Mouse (Mus musculus): ENCODE data around the gene Tmem8b.

Gene Tmem8b

DNA sequence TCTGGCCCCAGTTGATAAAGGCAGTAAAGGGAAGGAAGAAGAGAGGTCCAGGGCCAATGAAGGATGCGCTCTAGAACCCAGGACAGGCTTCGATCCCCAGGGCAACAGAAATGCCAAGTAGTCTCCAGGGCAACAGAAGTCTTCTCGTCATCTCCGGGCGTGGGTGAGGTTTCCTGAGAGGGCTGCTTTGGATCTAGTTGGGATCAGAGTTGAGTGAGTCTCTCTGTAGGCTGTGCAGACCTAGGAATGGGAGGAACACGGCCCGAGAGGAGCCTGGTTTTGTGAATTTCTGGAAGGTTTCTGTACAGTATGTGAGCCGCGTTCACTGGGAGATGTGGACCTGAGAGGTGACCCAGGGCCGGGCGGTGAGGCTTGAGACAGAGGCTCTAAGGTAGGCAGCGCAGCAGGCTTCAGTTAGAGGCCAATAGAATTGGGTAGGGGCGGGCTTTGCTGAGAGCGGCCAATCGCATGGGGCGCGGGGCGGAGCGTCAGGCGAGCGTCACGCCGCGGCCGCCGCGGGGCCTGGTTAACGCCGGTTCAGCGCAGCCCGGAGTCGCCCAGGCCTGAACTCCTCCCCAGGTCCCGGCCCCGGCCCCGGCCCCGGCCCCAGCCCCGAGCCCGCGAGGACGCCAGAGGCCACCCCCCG is at the start of gene Tmem8b, which contains the start of gene Fam221b:
Gene Tmem8b (plus strand): TSS at position 190 of the 646 bp plus-strand sequence.
Gene Fam221b (minus strand): TSS at position 364 of the 646 bp plus-strand sequence.
- DNase-seq (ENCODE audit: low spot score): peak; percentile 93

DNA sequence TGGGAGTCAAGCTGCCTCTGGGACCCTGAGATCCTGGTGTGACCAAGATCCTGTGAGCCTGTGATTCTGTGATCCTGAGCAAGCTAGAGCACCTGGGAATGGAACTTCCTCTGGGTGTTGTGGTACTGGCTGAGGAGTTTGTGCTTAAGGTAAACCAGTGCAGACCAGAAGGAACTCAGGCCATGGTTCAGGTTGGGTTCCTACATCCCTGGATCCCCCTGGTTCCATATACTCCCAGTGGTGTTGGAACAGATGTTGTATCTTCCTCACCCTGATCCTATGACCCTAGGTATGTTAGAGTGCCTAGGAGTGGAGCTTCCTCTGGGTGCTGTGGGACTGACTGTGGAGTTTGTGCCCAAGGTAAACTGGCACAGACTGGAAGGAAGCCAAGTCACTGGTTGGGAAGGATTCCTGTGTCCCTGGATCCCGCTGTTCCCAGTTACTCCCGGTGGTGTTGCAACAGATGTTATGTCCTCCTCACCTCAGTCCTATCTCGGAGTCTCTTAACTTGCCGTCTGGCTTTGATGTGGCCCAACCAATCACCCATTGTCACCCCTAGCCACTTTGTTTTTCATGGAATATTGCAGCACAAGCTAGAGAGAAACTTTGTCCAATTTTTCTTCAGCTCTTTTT is 48.5 kb upstream of the Tmem8b start:
- no peak for DNase-seq (ENCODE audit: low spot score)

DNA sequence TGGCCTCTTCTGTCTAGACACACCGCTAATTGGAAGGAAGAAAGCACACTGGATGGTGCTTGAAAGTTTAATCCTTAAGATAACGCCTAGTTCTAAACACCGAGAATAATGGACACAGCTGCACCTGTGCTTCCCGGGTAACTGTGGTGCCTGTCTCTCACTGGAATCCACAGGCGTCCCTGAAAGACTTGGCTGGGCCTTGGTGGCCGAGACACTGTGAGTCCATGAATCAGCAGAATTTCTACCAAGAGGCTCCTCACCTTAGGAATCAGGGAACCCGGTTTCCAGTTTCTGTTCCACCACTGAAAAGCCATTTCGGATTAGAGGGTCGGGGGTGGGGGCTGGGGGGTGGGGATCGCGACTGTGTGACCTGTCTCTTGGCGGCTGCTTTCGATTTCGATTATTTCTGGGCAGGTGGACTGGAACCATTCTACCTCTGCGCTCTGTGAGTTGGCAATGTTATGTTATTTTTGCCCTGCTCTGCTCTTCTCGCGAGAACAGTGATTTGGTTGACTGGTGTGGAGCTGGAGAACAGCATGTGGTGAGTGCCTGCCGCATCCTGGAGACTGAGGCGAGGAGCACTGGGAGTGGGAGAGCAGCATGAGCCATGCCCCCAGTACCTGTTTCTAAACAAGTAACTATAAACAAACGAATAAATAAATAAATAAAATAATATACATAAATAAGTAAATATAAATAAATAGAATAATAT is 39.5 kb upstream of the Tmem8b start:
- no peak for DNase-seq (ENCODE audit: low spot score)

DNA sequence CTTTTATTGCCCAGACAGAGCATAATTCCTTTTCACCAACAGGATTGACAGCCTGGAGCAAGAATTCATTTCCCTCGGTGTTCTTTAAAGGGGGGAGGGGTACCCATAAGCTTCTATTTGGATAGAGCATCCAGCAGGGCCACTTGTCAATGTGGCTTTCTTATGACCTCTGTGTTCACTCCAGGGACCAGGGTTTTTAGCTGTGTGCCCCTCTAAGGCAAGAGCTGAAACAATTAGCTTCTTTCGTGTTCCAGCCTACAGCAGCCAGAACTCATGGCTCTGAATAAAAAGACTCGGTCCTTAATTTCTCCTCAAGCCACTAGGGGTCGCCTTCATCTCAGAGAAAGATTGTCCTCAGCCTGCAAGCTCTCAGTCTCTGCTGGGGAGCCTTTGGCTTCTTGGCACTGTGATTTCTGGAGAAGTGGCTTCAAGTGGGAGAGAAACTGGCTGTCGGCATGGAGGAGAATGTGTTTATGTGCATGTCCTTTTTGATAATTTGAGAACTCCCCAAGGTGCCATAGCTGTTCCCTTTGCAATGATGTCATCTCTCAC is 38.7 kb upstream of the Tmem8b start:
- DNase-seq (ENCODE audit: low spot score): peak; percentile 90

DNA sequence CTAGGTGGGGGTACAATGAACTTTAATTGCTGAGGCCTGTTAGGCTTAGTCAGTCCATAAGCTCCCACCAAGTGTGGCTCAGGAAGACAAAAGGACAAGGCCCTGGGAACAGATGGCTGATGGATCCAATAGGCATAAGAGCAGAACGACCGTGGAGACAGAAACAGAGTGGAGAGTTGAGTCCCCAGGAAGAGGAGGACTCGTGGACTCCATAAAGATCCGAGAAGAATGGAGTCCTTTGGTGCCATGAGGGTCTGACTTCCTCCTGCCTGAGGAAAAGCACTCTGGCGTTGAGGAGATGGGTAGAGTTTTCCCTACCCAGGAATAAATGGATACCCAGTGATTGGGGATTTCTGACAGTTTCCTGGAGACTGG is 38.1 kb upstream of the Tmem8b start:
- DNase-seq (ENCODE audit: low spot score): no peak

DNA sequence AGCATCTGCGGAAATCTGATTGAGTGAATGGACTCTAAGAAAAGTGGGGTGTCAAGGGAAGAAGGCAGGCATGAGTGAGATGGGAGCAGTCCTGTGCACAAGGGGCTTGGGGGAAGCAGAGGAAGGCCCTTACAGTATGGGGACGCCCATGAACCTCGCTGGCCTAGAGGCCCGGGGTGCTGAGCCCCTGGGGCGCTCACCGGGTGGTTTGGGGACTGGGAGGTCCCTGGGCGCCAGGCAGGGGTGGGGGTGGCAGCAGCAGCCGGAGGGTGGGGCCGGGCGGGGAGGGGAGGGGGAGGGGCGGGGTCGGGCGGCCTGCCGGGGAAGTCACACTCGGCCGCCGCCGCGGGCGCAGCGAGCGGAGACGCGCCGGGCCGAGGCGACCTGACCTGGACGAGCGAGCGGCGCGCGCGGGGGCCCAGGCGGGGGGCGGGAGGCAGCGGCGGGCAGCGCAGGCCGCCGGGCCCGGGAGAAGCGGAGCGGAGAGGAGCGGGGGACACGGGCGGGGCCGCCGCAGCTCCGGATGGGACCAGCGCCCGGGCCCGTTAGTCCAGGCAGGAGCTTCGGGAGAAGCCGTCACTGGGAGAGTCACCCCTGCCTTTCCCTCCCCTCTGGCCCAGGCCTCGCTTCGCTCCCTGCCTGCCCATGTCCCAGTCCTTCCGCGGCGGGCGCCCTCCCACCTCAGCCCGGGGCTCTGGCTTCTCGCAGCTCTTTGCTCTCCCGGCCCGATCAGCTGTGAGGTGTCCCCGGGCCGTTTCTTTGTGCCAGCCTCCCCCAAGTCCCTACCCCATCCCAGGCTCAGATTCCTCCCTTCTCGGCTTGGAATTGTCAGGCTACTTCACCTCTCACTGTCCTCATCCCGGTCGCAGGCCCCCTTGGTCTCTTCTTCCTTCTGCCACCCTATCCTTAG is 37.5 kb upstream of the Tmem8b start, which contains the start of gene Npr2:
Gene Npr2 (plus strand): TSS at position 890 of the 910 bp plus-strand sequence.
- peak; percentile 29 for DNase-seq (ENCODE audit: low spot score)

DNA sequence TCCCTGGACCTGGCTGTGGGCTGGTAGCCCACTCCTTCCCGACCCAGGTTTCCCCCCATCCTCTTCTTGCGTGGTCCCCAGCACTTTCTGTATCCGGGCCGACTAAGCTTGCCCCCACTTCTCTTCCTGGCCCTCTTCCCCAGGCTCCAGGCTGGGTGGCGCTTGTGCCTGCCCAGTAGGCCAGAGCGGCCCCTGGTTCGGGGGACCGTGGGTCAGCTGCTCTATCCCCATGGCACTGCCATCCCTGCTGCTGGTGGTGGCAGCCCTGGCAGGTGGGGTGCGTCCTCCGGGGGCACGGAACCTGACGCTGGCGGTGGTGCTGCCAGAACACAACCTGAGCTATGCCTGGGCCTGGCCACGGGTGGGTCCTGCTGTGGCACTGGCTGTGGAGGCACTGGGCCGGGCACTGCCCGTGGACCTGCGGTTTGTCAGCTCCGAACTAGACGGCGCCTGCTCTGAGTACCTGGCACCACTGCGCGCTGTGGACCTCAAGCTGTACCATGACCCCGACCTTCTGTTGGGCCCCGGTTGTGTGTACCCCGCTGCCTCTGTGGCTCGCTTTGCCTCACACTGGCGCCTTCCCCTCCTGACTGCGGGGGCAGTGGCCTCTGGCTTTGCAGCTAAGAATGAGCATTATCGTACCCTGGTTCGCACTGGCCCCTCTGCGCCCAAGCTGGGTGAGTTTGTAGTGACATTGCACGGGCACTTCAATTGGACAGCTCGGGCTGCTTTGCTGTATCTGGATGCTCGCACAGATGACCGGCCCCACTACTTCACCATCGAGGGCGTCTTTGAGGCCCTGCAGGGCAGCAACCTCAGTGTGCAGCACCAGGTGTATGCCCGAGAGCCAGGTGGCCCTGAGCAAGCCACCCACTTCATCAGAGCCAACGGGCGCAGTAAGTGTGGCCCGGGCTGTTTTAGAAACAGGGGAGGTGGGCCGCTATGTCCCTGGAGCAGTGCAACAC is 36.5 kb upstream of the Tmem8b start:
- DNase-seq (ENCODE audit: low spot score): no peak

DNA sequence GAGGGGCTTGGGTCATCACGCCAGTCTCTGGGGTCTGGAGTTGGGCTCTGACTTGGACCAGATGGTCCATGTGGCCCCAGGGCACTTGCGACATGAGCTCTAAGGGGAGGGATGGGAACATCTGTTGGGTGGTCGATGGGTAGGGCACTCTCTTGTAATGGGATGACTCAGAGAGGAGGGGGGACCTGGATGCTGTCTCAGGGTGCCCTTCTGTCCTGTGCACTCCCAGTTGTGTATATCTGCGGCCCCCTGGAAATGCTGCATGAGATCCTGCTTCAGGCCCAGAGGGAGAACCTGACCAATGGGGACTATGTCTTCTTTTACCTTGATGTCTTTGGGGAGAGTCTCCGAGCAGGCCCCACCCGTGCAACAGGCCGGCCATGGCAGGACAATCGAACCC is 35.5 kb upstream of the Tmem8b start:
- DNase-seq (ENCODE audit: low spot score): no peak

DNA sequence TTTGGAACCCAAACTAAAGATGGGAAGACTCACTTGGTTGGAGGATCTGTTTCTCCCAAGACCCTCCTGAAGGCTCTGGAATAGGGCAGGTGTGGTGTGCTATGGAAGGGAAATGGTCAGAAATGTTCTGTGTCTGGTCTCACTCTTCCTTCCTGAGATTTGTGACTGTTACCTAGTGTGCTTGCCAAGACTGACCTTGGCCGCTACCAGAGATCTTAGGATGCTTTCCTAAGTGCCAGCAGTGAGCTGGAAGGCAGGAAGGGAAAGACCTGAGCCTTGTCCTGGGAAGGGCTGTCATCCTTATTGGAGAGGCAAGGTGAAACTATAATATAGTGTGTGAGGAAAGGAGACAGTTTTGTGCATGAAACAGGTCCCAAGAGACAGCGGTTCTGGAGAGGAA is 35.0 kb upstream of the Tmem8b start:
- no peak for DNase-seq (ENCODE audit: low spot score)

DNA sequence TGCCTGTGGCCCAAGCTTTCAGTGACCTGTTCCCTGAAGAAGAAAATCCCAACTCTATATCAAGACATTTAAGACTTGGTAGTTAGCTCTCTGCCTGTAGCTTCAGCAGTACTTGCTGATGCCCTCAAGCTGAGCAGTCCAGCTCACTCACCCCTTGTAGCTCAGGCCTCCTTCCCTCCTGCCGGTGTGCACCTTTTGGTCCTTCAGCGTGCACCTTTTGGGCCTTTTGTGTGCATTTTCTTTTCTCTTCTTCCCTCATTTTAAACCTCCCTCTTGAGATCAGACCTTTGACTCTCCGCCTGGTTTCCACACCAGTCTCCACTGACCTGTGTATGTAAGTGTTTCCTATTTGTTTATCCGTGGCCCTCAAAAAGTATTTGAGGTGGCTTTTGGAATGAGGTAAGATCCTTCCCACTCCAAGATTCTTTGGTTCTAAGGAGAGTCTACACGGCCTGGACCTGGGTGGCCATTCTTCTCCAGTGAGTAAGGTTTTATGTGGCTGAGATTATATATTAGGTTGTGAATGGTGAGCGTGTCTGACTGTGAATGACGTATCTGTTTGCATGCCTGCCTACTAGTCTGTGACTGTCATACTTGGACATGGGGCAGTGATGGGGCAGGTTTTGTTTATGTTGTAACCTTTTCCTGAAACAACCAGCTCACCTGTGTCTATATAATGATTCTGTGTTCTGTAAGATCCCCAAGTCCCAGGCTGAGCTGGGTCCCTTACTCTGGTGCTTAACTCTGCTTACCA is 34.0 kb upstream of the Tmem8b start:
- DNase-seq (ENCODE audit: low spot score): no peak

DNA sequence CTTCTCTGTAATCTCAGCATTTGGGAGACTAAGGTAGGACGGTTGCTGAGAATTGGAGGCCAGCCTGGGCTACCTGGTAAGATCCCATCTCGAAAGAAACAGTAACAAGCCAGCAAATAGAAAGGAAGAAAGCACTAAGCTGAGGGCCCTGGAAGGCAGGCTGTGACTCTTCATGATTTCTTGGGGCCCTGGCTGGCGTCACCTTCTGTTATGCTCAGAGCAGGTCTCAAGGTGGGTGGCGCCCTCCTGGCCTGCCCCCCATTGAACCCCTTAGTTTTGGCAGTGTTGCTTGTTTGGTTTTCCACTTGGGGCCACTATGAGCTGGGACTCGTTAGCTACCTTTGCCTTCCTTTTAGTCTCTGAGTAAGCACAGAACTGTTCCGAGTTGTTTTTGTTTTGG is 32.0 kb upstream of the Tmem8b start:
- DNase-seq (ENCODE audit: low spot score): no peak

DNA sequence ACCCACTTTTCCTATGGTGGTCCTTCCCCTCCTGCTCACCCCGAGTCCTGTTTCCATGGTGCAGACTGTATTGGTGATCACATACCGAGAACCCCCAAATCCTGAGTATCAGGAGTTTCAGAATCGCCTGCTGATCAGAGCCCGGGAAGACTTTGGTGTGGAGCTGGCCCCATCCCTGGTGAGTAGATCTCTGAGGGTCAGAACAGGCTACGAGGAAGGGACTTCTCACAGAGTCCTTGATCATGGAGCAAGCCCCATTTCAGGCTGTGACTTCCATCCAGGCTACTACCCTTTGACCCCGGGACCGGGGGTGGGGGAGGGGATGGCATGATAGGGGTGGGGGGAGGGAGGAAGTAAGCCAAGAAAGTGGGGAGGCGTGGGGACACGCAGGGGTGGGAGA is 28.7 kb upstream of the Tmem8b start:
- no peak for DNase-seq (ENCODE audit: low spot score)

DNA sequence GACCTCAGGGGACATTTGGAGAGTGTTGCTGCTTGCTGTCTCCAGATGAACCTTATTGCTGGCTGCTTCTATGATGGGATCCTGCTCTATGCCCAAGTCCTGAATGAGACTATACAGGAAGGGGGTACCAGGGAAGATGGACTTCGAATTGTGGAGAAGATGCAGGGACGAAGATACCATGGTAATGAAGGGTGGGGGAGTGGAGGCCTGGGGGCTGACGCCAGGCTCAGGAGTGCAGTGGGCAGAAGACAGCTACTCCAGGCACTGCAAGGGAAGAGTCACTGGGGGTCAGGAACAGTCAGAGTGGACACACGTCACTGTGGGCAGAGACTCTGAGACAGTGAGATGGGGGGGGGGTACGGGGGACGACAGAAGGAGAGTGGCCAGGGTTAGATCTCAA is 28.3 kb upstream of the Tmem8b start:
- no peak for DNase-seq (ENCODE audit: low spot score)

DNA sequence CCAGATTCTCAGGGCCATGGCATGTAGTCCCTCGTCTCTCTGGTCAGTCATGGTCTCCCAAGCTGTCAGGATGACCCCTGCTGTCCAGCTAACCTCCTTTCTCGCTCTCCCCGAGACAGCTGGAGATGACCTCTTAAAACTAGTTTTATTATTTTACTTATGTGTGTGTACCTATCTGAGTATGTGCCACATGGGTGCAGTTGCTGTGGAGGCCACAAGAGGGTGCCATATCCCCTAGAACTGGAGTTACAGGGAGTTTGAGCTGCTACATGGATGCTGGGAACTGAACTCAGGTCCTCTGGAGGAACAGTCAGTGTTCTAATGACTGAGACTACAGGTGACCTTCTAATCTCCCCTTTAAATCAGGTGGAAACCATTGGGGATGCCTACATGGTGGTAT is 19.0 kb upstream of the Tmem8b start:
- DNase-seq (ENCODE audit: low spot score): no peak

DNA sequence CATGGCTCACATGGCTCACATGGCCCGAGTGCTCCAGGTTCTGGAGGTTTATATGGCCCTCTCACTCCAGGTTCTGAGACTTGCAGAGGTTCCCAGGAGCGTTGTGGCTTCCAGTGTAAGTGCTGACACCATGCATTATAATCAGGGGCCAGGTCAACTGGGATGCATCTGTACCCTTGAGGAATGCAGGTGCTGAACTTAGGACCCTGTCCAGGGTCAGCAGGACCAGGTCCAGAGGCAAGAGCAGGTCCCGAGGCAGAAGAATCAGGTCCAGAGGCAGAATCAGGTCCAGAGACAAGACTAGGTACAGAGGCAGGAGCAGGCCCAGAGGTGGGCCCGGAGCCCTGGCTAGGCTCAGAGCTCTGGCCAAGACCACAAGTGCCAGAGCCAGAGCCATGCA is 16.0 kb upstream of the Tmem8b start:
- DNase-seq (ENCODE audit: low spot score): no peak

DNA sequence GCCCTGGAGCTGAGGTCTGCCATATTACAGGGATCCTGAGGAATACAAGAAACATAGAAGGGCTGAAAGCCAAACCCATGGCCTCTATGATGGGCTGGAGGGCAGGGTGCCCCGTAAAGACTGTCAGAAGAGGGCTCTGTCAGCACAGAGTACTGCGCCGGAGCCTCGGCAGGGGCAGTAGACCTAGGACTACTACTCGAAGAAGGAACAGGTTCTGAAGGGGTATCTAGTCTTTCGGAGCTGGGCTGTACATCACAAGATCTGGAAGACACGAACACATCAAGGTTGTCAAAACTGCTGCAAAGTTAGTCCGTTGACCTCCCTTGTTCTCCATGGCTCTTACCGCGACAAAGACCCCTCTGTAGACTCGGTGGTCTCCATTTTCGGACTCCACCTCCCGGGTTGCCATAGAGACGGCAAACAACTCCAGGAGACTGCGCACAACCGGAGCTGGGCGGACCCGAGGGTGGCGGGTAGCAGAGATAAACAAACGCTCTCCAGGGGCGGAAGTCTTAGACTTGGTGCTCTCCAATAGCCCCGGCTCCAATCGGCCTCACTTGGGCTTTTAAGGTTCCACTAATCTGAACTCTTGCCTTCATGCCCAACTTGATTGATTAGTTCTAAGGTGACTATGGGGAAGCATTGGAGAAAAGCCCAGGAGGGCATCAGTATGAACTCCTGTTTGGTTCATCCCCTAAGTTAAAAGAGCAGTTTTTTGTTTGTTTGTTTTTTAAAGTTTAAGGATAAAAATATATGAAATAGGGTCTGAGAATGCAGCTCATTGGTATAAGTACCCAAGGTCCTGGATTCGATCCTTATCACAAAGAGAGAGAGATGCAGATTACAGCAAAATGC is 15.4 kb upstream of the Tmem8b start, which contains the start of gene Spag8:
Gene Spag8 (minus strand): TSS at position 434 of the 855 bp plus-strand sequence.
- DNase-seq (ENCODE audit: low spot score): peak; percentile 74

DNA sequence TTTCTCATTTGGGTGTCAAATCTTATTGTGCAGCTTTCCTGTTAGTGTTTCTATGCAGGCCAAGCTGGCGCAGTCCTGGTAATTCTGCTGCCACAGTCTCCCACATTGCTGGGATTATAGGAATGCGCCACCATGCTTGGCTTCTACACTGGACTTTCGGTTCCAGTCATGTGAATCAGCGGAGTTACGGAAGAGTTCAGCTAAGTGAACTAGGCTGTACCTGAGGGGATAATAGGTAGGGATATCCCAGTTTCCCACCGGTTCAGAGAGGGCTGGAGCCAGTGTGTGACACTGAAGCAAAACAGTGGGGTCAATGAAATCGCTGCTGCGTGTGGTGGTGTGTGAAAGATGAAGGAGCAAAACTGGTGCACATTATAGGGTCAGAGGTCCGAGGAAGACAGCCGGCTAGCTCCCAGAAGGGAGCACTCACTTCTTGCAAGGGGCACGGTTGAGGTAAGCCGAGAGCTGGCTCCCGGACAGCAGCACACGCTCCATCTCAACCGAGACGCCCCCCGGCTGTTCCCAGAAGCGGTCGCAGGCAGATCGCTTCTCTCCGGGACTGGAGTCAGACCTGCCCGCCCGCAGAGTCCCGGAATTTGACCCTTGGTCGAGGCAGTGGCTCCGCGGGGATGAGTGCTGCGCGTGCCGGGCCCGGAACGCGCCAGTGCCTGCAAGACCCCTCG is 13.0 kb upstream of the Tmem8b start:
- no peak for DNase-seq (ENCODE audit: low spot score)

All from lung, postnatal 25 days (tissue).